Mouse (Mus musculus) Patski (cell line): ENCODE measurements at regions not wholly inside any gene's neighbourhood (a gene's known extent, or its start where the extent isn't known, plus 50 kb on each side); places are given as distances from the start of the nearest gene placed in this dataset.

Experiments used
- ATAC-seq: fragments of 100-300 bp; one replicate; pipeline ENCODE4 v1.8.0; 2021
- CTCF ChIA-PET: fragments of 350-600 bp; sonication (Branson Sonifier 250); formaldehyde crosslinking; loops from one replicate; lab custom pipeline; 2022; ENCODE audit warnings: inconsistent platforms; lab: Charles Lee
- POLR2A ChIA-PET: fragments of 350-600 bp; sonication (Branson Sonifier 250); formaldehyde crosslinking; loops from one replicate; lab custom pipeline; 2022; ENCODE audit warnings: antibody characterized with exemption, inconsistent platforms; lab: Charles Lee
- DNase-seq: peaks from one replicate; pipeline ENCODE4 v3.0.0-alpha.2; 2011; ENCODE audit warnings: low read depth, low spot score
- H3K27me3 ChIP-seq: fragments of 371-371 bp; one replicate; pipeline ENCODE4 v1.5.1; 2021
- CTCF ChIP-seq: fragments of 100-300 bp; IDR thresholded peaks from one replicate; pipeline ENCODE4 v1.5.1; 2021
- in situ Hi-C: fragments of 300-500 bp; cut with MboI; formaldehyde crosslinking; loops from 3 replicates; pipeline ENCODE4 v1.11.1; 2018; ENCODE audit warnings: low pct_unique_long_range_greater_than_20kb, mixed read lengths

DNA sequence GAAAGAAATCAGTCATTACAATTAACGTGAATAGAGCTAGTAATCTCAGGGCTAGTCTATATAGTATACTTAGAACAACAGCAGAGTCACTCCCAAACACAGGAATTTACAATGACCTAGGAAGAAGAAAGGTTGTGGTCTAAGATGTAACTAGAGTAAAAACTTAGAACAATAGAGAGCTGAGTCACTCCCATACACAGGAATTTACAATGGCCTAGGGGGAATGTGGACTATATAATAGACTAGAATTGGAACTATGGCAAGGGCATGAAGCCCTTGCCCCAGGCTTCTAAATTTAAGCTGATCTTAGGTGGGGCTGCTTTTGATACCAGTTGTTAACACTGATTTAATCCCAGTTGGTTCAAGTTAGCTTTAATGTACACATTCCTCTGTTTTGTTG is 1956.9 kb upstream of the Cdh20 start:
- H3K27me3 ChIP-seq, result no peaks in the 10 kb centered on the region
- in situ Hi-C loops, result no loop called here
- ATAC-seq, result no peak
- ChIA-PET POLR2A (no interaction called here), CTCF (no interaction called here)
- DNase-seq, result no peak
- no peak for TF ChIP-seq CTCF

DNA sequence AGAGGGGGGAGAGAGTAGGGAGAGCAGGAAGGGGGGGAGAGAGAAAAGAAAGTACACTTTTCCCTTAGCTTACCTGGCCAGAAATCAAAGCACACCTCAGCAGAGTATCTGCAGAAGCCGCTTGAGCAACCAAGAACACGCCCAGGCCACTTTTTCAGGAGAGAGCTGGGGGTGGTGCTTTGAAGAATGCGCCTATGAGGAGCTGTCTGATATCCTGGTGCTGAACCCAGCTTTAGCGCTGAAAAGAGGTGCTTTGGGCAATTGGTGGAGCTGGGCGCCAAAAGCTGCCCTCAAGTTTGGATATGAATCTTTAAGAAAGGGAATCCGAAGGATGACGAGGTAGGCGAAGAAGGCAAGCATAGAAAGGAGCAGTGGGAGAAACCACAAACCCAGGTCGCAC is 1943.3 kb upstream of the Cdh20 start:
- in situ Hi-C loops, result no loop called here
- ChIA-PET POLR2A (no interaction called here), CTCF (interaction anchor here (1.2 kb wide), 1 partner anchor 11 kb away, joined by 3 read pairs; no protein-coding TSS in a partner anchor)
- no peak for TF ChIP-seq CTCF
- no peak for ATAC-seq
- no peak for DNase-seq
- no peaks in the 10 kb centered on the region for H3K27me3 ChIP-seq

DNA sequence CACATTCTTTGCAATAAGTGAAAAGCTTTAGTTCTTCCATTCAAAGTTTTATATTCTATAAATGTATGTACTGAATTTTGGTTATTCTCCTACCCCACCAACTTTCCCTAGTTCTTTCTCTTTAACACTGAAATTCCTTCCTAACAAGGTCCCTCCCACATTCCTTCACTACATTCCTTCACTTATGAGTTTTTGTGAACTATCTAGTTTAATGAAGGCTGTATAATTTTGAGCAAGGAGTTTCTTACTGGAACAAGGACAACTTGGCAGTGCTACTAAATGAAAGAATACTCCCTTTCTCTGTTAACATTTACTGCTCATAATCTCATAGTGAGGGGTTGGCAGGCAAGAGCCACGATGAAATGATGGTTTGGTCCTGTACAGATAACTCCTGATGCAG is 1905.9 kb upstream of the Cdh20 start:
- CTCF ChIA-PET, result no interaction called here
- POLR2A ChIA-PET, result no interaction called here
- peak; percentile 78 for ATAC-seq
- in situ Hi-C loops, result no loop called here
- DNase-seq, result no peak
- no peaks in the 10 kb centered on the region for H3K27me3 ChIP-seq
- no peak for TF ChIP-seq CTCF

DNA sequence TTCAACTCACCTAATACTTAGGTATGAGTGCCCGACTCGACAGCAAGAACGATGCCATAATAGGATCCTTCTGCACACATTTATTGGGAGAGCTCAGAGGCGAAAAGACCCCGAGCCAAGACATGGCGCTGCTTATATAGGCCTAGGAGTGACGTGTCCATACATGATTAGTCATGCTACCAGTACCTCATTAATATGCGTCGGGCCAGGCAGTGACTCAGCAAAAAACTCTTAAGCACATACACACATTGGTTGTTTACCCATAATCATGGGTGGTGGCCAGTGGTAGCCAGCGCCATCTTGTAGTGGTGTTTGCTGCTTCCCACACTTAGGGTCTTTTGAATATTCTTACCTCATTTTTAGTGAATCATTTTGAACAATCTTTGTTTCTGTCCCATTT is 1889.2 kb upstream of the Cdh20 start:
- in situ Hi-C loops, result no loop called here
- ATAC-seq, result no peak
- ChIA-PET POLR2A (no interaction called here), CTCF (no interaction called here)
- H3K27me3 ChIP-seq, result no peaks in the 10 kb centered on the region
- DNase-seq, result no peak
- no peak for TF ChIP-seq CTCF

DNA sequence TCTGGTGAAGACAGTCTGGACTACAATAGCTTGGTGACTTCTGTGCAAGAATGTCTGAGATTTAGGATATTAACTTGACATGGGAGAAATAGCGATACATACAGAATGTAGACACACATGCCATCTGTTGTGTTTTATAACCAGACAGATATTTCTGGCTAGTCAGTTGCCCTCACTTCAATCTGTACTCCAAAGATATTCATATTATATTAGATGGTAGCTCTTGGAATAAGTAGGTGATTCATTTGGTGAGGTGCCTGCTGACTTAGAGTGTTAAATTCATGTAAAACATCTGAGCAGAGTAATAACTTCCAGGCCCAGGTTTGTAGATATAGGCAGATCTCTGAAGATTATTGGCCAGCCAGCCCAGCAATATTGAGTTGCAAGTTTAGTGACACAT is 1869.2 kb upstream of the Cdh20 start:
- POLR2A ChIA-PET, result no interaction called here
- H3K27me3 ChIP-seq, result no peaks in the 10 kb centered on the region
- ATAC-seq (no peak), DNase-seq (no peak)
- CTCF ChIA-PET, result no interaction called here
- in situ Hi-C loops, result no loop called here
- TF ChIP-seq CTCF, result no peak

DNA sequence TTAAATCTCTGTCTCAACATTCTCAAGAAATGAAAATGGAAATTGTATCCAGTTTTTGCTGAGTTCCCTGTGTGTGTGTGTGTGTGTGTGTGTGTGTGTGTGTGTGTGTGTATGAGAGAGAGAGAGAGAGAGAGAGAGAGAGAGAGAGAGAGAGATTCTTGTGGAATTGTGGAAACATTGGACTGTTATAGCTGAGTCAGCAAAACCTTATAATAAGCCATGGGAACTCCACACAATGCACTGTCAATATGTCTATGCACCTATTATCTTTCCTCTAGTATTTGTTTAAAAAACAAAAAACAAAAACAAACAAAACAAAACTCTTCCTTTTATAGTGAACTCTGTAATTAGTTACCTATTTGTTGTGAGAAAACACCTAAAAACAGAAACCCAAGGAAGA is 1845.2 kb upstream of the Cdh20 start:
- in situ Hi-C loops, result no loop called here
- no peak for TF ChIP-seq CTCF
- ChIA-PET CTCF (no interaction called here), POLR2A (interaction anchor here (0.6 kb wide), 1 partner anchor 26 kb away, joined by 4 read pairs; no protein-coding TSS in a partner anchor)
- no peak for ATAC-seq
- no peak for DNase-seq
- no peaks in the 10 kb centered on the region for H3K27me3 ChIP-seq
